Mouse (Mus musculus) intestine, postnatal 0 days (tissue): ENCODE measurements around the gene Tmem37. TPM values are rescaled to one million over a fixed set of nuclear protein-coding genes. Genes with fewer than 3 reads are reported as not detected.
"Not testable (repeated sequence)": the region's sequence is repeated elsewhere in the genome, so short reads cannot be mapped to it uniquely, and the experiment has no call there.

ENCODE experiments used
- ATAC-seq: fragments of 200-750 bp; cut with Nextera tagmentation; 2 replicates; pipeline ENCODE4 v1.8.0; 2017; ENCODE audit warnings: mild to moderate bottlenecking, moderate TSS enrichment, moderate library complexity
- H3K27ac ChIP-seq: fragments of 300-500 bp; sonication (generic); 2 replicates; pipeline ENCODE4 v1.5.1; 2014; ENCODE audit warnings: mild to moderate bottlenecking, low read depth, low read length, moderate library complexity
- H3K27me3 ChIP-seq: fragments of 300-500 bp; sonication (generic); replicated peaks from 2 replicates; pipeline ENCODE4 v1.6.1; 2014; ENCODE audit warnings: low read length, mixed read lengths; ENCODE audit not compliant: control insufficient read depth, insufficient read depth
- H3K36me3 ChIP-seq: fragments of 300-500 bp; sonication (generic); 2 replicates; pipeline ENCODE4 v1.6.1; 2014; ENCODE audit warnings: mild to moderate bottlenecking, moderate library complexity; ENCODE audit not compliant: control insufficient read depth, insufficient read depth
- H3K4me1 ChIP-seq: fragments of 300-500 bp; sonication (generic); replicated peaks from 2 replicates; pipeline ENCODE4 v1.6.1; 2014; ENCODE audit warnings: antibody characterized with exemption, low read length, mixed read lengths; ENCODE audit not compliant: control insufficient read depth, insufficient read depth
- H3K4me2 ChIP-seq: fragments of 300-500 bp; sonication (generic); replicated peaks from 2 replicates; pipeline ENCODE4 v1.6.1; 2014; ENCODE audit warnings: low read depth, mild to moderate bottlenecking, moderate library complexity
- H3K4me3 ChIP-seq: fragments of 300-500 bp; sonication (generic); 2 replicates; pipeline ENCODE4 v1.5.1; 2014; ENCODE audit warnings: low read depth, low read length
- H3K9ac ChIP-seq: fragments of 300-500 bp; sonication (generic); 2 replicates; pipeline ENCODE4 v1.6.1; 2014; ENCODE audit warnings: mild to moderate bottlenecking, low read depth, low read length
- H3K9me3 ChIP-seq: fragments of 300-500 bp; sonication (generic); 2 replicates; pipeline ENCODE4 v1.6.1; 2016; ENCODE audit warnings: mixed run types; ENCODE audit not compliant: control insufficient read depth
- CTCF ChIP-seq: sonication (generic); IDR thresholded peaks from 2 replicates; pipeline ENCODE4 v1.5.1; 2016; ENCODE audit warnings: low read depth, mild to moderate bottlenecking, control low read depth, antibody characterized with exemption, moderate library complexity
- WGBS: fragments of 180-500 bp; shearing (Covaris S2); extraction: QIAGEN DNeasy Blood & Tissue Kit; methylation state at CpG from one replicate; pipeline ENCODE4 v1.1.7; 2014; 5-methylcytosine and 5-hydroxymethylcytosine counted together
- polyA plus RNA-seq: library from polyadenylated mRNA; unstranded; fragments of >200 nt; fragmentation: Nextera tagmentation; extraction: Ambion mirVana; gene quantifications from 2 replicates; pipeline ENCODE4 v1.2.1, GENCODE M21; 2015

Tmem37 gene
- polyA plus RNA-seq, 1 experiment from 2014 or later: 673 TPM

DNA sequence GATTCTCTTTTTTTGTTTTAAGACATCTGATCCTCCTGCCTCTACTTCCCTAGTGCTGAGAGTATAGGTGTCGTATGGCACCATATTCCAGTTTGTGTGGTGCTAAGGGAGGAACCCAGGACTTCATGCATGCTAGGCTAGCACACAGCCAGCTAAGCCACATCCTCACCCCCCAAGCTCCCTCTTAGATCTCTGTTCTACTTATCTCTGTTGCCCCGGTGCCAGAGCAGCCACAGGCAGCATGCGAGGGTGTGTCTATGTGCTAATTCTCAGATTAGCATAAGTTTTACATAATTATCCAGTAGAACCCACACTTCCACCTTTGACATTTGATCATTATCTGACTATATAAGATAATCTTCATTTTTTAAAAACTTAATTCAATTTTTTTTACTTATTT lies 21.0 kb upstream of the Tmem37 start:
- Histone ChIP-seq H3K4me2 (no peak overlapping the region), H3K9me3 (no peaks in the 10 kb centered on the region), H3K27ac (no peak overlapping the region), H3K4me1 (no peaks in the 10 kb centered on the region), H3K36me3 (no peaks in the 10 kb centered on the region), H3K27me3 (no peaks in the 10 kb centered on the region), H3K4me3 (no peak overlapping the region), H3K9ac (no peak overlapping the region)
- 61% methylated on average over 3 of the region's 3 CpGs for WGBS
- ATAC-seq: no peak
- no peak for TF ChIP-seq CTCF

DNA sequence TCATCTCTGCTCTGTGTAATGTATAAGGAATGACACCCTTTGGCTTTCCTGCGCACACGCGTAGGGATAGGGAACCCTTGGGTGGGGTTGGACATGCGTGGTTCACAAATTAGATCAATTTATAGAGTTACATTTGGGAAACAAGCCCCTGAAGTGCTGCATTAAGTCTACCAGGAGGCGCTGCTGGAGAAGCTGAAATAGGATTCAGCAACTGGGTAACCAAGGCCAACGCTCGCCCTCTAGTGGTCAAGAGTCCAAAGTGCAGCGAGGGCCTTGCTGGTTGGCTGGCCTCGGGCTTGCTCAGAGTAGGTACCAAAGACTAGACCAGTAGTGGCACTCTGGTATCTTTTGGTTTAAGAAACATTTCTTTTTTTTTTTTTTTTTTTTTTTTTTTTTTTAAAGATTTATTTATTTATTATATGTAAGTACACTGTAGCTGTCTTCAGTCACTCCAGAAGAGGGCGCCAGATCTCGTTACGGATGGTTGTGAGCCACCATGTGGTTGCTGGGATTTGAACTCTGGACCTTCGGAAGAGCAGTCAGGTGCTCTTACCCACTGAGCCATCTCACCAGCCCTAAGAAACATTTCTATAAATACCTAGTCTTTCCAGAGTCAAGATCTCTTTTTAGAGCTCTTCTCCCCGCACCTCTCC lies 19.7 kb upstream of the Tmem37 start:
- H3K27ac ChIP-seq: peak overlapping the region; percentile 46
- H3K4me3 ChIP-seq, H3K27me3 ChIP-seq, H3K36me3 ChIP-seq, H3K4me2 ChIP-seq, ATAC-seq, H3K4me1 ChIP-seq, H3K9me3 ChIP-seq, H3K9ac ChIP-seq: not testable (repeated sequence)
- TF ChIP-seq CTCF: peak; percentile 93
- WGBS: 44% methylated on average over 11 of the region's 14 CpGs

DNA sequence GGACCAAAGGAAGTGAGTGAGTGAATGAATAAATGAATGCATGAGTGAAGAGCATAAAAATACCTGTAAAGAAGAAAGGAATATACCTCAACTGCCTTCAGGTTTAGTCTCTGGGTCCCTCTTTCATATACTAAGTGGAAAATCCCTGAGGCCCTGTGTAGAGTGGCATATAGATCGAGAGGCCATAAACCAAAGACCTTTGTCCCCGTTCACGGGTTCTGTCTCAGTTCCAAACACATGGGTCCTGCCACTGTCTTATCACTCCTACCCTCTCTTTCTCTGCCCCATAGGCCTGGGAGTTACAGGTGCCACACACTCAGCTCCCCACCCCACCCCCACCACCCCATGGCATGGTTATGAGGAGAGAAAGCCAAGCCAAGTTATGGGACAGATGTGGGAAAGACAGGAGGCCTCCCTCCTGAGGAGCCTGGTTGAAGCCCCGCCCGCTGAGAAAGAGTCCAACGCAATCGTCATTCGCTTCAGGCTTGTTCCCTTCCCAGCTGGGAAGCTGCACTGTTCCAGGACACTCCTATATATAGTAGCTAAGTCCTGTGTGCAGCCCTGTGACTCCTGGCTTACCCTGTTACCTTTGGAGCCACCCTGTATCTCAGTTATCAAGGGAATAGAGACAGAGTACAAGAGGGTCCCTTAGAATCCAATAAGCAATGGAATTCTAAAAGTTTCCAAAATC lies 17.2 kb upstream of the Tmem37 start:
- TF ChIP-seq CTCF: no peak
- H3K4me1 ChIP-seq: no peaks in the 10 kb centered on the region
- H3K9ac ChIP-seq: peak overlapping the region; percentile 45
- H3K27me3 ChIP-seq: no peaks in the 10 kb centered on the region
- no peaks in the 10 kb centered on the region for H3K9me3 ChIP-seq
- WGBS: 29% methylated on average over 8 of the region's 8 CpGs
- no peaks in the 10 kb centered on the region for H3K36me3 ChIP-seq
- no peak overlapping the region for H3K4me3 ChIP-seq
- H3K27ac ChIP-seq: peak overlapping the region; percentile 90
- H3K4me2 ChIP-seq: 0 out of 2 replicates have a peak overlapping the region, but pooled peaks have one; percentile 21
- peak; percentile 96 for ATAC-seq

DNA sequence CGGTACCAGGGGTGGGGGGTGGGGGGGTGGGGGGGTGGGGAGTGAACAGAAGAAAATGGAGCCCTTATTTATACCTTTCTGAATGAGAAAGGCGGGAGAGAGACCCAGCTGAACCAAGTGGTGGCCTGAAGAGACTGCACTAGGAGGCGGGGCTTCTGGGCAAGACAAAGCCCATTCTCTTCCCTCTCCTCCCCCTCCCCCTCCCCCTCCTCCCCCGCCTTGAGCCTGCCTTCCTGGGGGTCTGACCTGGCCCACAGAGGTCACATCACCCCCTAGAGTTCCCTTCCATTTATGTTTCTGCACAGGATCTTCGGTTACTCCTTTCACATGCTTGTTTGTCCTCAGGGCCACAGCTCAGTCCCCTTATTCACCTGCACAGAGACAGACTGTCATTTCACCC lies 15.3 kb upstream of the Tmem37 start:
- Histone ChIP-seq H3K9ac (no peak overlapping the region), H3K4me2 (no peak overlapping the region), H3K27me3 (no peaks in the 10 kb centered on the region), H3K4me3 (no peak overlapping the region), H3K9me3 (no peaks in the 10 kb centered on the region), H3K27ac (peak overlapping the region; percentile 46; the same call in 1 of the 2 replicates), H3K36me3 (no peaks in the 10 kb centered on the region), H3K4me1 (no peaks in the 10 kb centered on the region)
- no peak for ATAC-seq
- 37% methylated on average over 4 of the region's 5 CpGs for WGBS
- TF ChIP-seq CTCF: no peak

DNA sequence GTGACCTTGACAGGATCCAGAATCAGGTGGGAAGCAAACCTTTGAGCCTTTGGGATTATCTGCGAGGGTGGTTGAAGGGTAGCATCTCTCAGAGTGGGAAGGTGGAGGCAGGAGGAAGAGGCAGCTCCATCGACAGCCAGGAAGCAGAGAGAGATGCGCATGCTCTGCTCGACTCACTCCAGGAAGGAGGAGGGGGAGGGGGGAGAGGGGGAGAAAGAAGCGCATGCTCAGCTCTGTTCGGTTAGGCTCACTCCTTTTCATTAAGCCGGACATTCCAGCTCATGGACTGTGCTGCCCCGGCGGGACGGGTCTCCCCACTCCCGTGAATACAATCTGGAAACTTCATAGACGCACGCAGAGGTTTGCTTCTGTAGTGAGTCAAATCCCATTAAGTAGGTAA lies 12.8 kb upstream of the Tmem37 start:
- peak overlapping the region; percentile 6; the same call in 1 of the 2 replicates for H3K4me2 ChIP-seq
- WGBS: 70% methylated on average over 13 of the region's 13 CpGs
- H3K4me1 ChIP-seq: no peaks in the 10 kb centered on the region; the same call in 1 of the 2 replicates
- no peak overlapping the region for H3K9ac ChIP-seq
- no peak for ATAC-seq
- H3K36me3 ChIP-seq: no peaks in the 10 kb centered on the region
- no peak for TF ChIP-seq CTCF
- no peak overlapping the region for H3K27ac ChIP-seq
- no peak overlapping the region for H3K4me3 ChIP-seq
- no peaks in the 10 kb centered on the region for H3K27me3 ChIP-seq
- H3K9me3 ChIP-seq: no peaks in the 10 kb centered on the region

DNA sequence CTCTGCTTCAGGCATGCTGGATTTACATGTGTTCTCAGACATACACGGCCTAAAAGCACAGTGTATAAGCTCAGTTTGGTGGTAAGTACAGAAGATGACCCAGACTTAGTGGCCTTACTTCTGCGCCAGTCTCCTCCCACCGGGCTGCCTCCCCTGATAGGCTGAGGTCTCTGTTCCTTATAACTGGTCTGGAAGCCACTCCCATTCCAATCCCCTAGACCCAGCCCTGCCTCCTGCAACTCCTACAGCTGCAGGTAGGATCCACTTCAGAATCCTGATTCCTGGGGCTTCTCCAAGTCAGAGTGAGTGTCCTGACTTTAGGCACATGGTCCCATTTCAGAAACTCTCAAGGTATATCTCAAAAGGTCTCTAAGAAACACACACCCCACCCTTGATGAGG lies 11.8 kb upstream of the Tmem37 start:
- peak; percentile 11; the same call in 1 of the 2 replicates for TF ChIP-seq CTCF
- ATAC-seq: 0 out of 2 replicates have a peak, but pooled peaks have one; percentile 21
- no peak overlapping the region for H3K9ac ChIP-seq
- H3K27me3 ChIP-seq: no peaks in the 10 kb centered on the region
- WGBS: 47% methylated on average over 3 of the region's 3 CpGs
- H3K4me1 ChIP-seq: no peaks in the 10 kb centered on the region; the same call in 1 of the 2 replicates
- no peak overlapping the region for H3K4me3 ChIP-seq
- no peak overlapping the region; the same call in 1 of the 2 replicates for H3K4me2 ChIP-seq
- peak overlapping the region; percentile 36 for H3K27ac ChIP-seq
- H3K36me3 ChIP-seq: no peaks in the 10 kb centered on the region
- no peaks in the 10 kb centered on the region for H3K9me3 ChIP-seq
